Mouse (Mus musculus): ENCODE data around the gene Efna5. TPM values are rescaled to one million over a fixed set of nuclear protein-coding genes. Genes with fewer than 3 reads are reported as not detected.

Gene Efna5
- total RNA-seq (2021), result 1 to 10 TPM; 6.7 to 8.5 TPM
- long read RNA-seq, experiment 1, result 0 reads
- long read RNA-seq, experiment 2, partial matches to known transcripts, result 0 of 2 reads
- long read RNA-seq, experiment 2, other reads (novel, unspliced or antisense), result 2 of 2 reads

DNA sequence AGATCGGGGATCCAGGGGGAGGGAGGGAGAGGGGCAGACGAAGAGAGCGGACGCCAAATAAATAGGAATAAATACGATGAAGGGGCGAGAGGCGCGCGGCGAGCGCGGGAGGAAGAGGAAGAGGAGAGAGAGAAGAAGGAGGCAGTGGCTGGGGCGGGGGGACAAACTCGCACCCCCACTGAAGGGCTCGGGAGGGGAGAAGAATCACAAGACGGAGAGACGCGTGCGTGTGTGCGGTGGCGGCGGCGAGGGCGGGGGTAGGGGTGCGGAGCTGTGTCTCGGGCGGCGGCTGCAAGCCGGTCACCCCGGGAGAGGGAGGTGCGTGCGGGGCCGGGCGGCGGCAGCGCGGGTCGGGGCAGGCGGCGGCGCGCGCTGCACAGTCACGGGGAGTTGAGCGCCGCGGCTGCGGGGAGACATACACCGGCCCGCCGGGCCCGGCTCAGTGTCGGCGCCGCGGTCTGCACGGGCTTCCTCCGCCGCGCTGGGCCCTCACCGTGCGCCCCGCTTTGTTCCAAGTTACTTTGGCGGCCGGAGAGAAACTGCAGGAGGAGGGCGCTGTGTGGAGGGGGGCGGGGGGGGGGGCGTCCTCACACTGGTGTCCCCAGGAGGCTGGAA, at the start of gene Efna5:
Efna5 (minus strand) TSS at position 142 of the 615 bp plus-strand sequence.
- DNase-seq (ENCODE audit: low spot score in 2 of 2), result peak; percentile 3 to 30
- peak within 1 kb of the TSS; percentile 63 for H3K4me3 ChIP-seq
- peak within 1 kb of the TSS; percentile 65; the same call in 1 of the 2 replicates for H3K27ac ChIP-seq
- TF ChIP-seq CTCF (conservative IDR thresholded peaks at IDR 0.05), result no peak

DNA sequence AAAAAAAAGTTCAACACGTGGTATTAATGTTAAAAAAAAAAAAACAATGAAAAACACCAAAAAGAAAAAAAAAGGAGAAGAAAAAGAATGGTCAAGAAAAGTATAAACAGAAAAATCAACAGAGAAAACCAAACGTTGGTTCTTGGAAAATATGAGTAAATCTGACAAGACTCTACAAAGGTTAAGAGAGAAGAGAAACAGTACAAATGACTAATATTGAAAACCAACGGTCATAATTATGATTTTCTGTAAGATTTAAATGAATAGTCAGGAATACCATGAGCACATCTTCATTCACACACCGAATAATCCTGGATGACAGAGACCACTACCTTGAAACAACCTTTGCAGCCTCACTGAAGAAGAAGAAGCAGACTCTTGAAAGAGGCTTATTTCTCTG, 34.2 kb upstream of the Efna5 start:
- no peak for TF ChIP-seq CTCF (conservative IDR thresholded peaks at IDR 0.05)
- H3K4me3 ChIP-seq, result no peak overlapping the region
- H3K27ac ChIP-seq, result no peak overlapping the region
- no peak for DNase-seq (ENCODE audit: low spot score in 2 of 2)

GRCm38 (mm10) chr17:62905692-62906445, 24.8 kb upstream of the Efna5 start:
- H3K4me3 ChIP-seq, result no peak overlapping the region
- H3K27ac ChIP-seq, result no peak overlapping the region
- no peak for DNase-seq (ENCODE audit: low spot score in 2 of 2)
- no peak for TF ChIP-seq CTCF (conservative IDR thresholded peaks at IDR 0.05)

- Histone ChIP-seq H3K4me3 (no peak overlapping the region), H3K27ac (no peak overlapping the region)
- DNase-seq (ENCODE audit: low spot score in 2 of 2), result no peak
- TF ChIP-seq CTCF (conservative IDR thresholded peaks at IDR 0.05), result no peak
Observed at GRCm38 (mm10) chr17:62899066-62899465, 17.9 kb upstream of the Efna5 start.

GRCm38 (mm10) chr17:62889991-62890390, 8.9 kb upstream of the Efna5 start:
- no peak for DNase-seq (ENCODE audit: low spot score in 2 of 2)
- TF ChIP-seq CTCF (conservative IDR thresholded peaks at IDR 0.05), result no peak
- H3K27ac ChIP-seq, result no peak overlapping the region

GRCm38 (mm10) chr17:62884129-62884506, 3.0 kb upstream of the Efna5 start:
- peak overlapping the region; percentile 50; the same call in 1 of the 2 replicates for H3K27ac ChIP-seq
- H3K4me3 ChIP-seq, result peak overlapping the region; percentile 63
- peak; percentile 98 for TF ChIP-seq CTCF (conservative IDR thresholded peaks at IDR 0.05)
- DNase-seq (ENCODE audit: low spot score in 2 of 2), result peak; percentile 66 to 88

More at GRCm38 (mm10) chr17:62889991-62890390, 8.9 kb upstream of the Efna5 start:
- H3K4me3 ChIP-seq, result no peak overlapping the region

GRCm38 (mm10) chr17:62883476-62884128, 2.5 kb upstream of the Efna5 start:
- Histone ChIP-seq H3K4me3 (peak overlapping the region; percentile 63), H3K27ac (peak overlapping the region; percentile 50)
- TF ChIP-seq CTCF (conservative IDR thresholded peaks at IDR 0.05), result no peak
- DNase-seq (ENCODE audit: low spot score in 2 of 2), result peak in 1 of 2 experiments; percentile 13

DNA sequence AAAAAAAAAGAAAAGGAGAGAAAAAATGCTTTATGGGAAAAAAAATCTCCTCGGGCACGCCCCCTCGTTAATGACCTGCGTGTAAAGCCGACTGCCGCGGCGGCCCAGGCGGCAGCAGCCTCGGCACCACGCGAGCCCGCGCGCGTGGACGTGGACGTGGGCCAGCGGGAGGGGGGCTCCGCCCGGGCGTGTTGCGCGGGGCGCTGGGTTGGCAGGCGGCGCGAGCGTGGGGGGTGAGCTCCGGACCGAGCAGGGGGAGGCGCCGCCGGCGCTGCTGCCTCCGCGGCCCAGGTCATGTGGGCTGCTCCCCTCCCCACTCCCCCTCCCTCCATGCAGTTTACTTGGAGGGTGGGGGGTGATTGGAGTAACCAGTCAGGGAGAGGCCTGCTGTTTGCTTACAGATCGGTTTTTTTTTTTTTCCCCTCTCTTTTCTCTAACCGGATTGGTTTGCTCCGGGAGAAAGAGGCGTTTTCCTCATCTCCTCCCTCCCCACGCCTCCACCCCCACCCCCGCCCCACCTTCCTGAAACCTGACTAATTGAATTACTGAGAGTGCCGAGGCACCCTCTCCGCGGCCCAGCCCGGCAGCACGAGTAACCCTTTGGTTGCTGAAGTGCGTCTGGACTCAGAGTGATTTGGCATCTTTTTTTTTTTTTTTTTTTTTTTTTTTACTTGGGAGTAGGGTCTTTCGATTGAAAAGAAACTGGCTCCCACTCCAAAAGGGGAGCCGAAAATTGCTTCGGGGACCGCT, 1.8 kb upstream of the Efna5 start:
- DNase-seq (ENCODE audit: low spot score in 2 of 2), result peak; percentile 58 to 63
- TF ChIP-seq CTCF (conservative IDR thresholded peaks at IDR 0.05), result no peak
- peak overlapping the region; percentile 63 for H3K4me3 ChIP-seq
- peak overlapping the region; percentile 65 for H3K27ac ChIP-seq

- TF ChIP-seq CTCF (conservative IDR thresholded peaks at IDR 0.05), result no peak
- Histone ChIP-seq H3K27ac (peak overlapping the region; percentile 65; the same call in 1 of the 2 replicates), H3K4me3 (peak overlapping the region; percentile 63)
- DNase-seq (ENCODE audit: low spot score in 2 of 2), result peak; percentile 3 to 22
Observed at GRCm38 (mm10) chr17:62881791-62882725, 941 bp upstream of the Efna5 start.

- peak; percentile 1 to 20 for DNase-seq (ENCODE audit: low spot score in 2 of 2)
- no peak overlapping the region for H3K27ac ChIP-seq
- H3K4me3 ChIP-seq, result peak overlapping the region; percentile 63
- no peak for TF ChIP-seq CTCF (conservative IDR thresholded peaks at IDR 0.05)
Observed at GRCm38 (mm10) chr17:62880311-62881175, 574 bp downstream of the Efna5 start.
